Mouse (Mus musculus) natural killer cell, adult 2 months (primary cell): ENCODE results near the gene Sla2.
"Not testable (repeated sequence)": the region's sequence is repeated elsewhere in the genome, so short reads cannot be mapped to it uniquely, and the experiment has no call there.

Experiments used
- DNase-seq, 2 experiments: peaks; one replicate each; pipeline ENCODE4 v3.0.0; 2022; ENCODE audit warnings: low spot score in 2 of 2

Sla2 gene

GRCm38 (mm10) chr2:156901344-156901743, 14.4 kb upstream of the Sla2 start:
- no peak for DNase-seq

GRCm38 (mm10) chr2:156899184-156899583, 12.2 kb upstream of the Sla2 start:
- DNase-seq, result no peak

GRCm38 (mm10) chr2:156898374-156898773, 11.4 kb upstream of the Sla2 start:
- DNase-seq, result no peak

GRCm38 (mm10) chr2:156897034-156897433, 10.0 kb upstream of the Sla2 start:
- DNase-seq, result no peak

- no peak for DNase-seq
These were observed 9.5 kb upstream of the Sla2 start for GRCm38 (mm10) chr2:156896384-156896914.

- DNase-seq, result no peak
These were observed 7.7 kb upstream of the Sla2 start for GRCm38 (mm10) chr2:156894496-156895265.

- DNase-seq, result no peak
These were observed 5.8 kb upstream of the Sla2 start for GRCm38 (mm10) chr2:156892821-156893220.

- DNase-seq, result no peak
These were observed 5.2 kb upstream of the Sla2 start for GRCm38 (mm10) chr2:156892240-156892639.

- DNase-seq, result no peak
These were observed 1.5 kb upstream of the Sla2 start for GRCm38 (mm10) chr2:156888490-156888889.

- peak; percentile 19 to 39 for DNase-seq
These were observed 834 bp downstream of the Sla2 start for GRCm38 (mm10) chr2:156886084-156886631.

- not testable (repeated sequence) for DNase-seq
These were observed 1.3 kb downstream of the Sla2 start for GRCm38 (mm10) chr2:156885666-156886065.

- no peak for DNase-seq
These were observed 2.4 kb downstream of the Sla2 start for GRCm38 (mm10) chr2:156884396-156885211.

- peak in 1 of 2 experiments; percentile 26 for DNase-seq
These were observed 4.5 kb downstream of the Sla2 start for GRCm38 (mm10) chr2:156882431-156883001.

- DNase-seq, result no peak
These were observed 7.5 kb downstream of the Sla2 start for GRCm38 (mm10) chr2:156879541-156879940.

GRCm38 (mm10) chr2:156877726-156878125, 9.3 kb downstream of the Sla2 start:
- DNase-seq, result peak; percentile 82 to 92

GRCm38 (mm10) chr2:156874760-156875510, 12.1 kb downstream of the Sla2 start:
- no peak for DNase-seq

- no peak for DNase-seq
These were observed 12.8 kb downstream of the Sla2 start for GRCm38 (mm10) chr2:156874047-156874759.

- DNase-seq, result peak; percentile 50 to 58
These were observed 13.4 kb downstream of the Sla2 start for GRCm38 (mm10) chr2:156873629-156874028.

GRCm38 (mm10) chr2:156870519-156870918, 16.5 kb downstream of the Sla2 start:
- DNase-seq, result no peak

- DNase-seq, result no peak
These were observed 17.4 kb downstream of the Sla2 start for GRCm38 (mm10) chr2:156869554-156869953.

- no peak for DNase-seq
These were observed 18.0 kb downstream of the Sla2 start for GRCm38 (mm10) chr2:156868994-156869393.
